Mouse (Mus musculus) naive thymus-derived CD4-positive, alpha-beta T cell, adult 2 months (primary cell): ENCODE results near the gene Gm19345.
A peak's percentile ranks its signal among the peaks of the same experiment; 100 is the strongest.

ENCODE experiments used
- DNase-seq: peaks from one replicate; pipeline ENCODE4 v3.0.0-alpha.2; 2011; ENCODE audit warnings: low read depth

Gm19345 gene

GRCm38 (mm10) chr7:19871943-19872601, 20.3 kb downstream of the Gm19345 start:
- DNase-seq, result peak; percentile 67

- DNase-seq, result peak; percentile 80
These were observed 24.3 kb downstream of the Gm19345 start for GRCm38 (mm10) chr7:19875948-19876682.

- peak; percentile 46 for DNase-seq
These were observed 25.1 kb downstream of the Gm19345 start for GRCm38 (mm10) chr7:19876781-19877425.

GRCm38 (mm10) chr7:19880754-19881153, 29.0 kb downstream of the Gm19345 start:
- DNase-seq, result no peak

GRCm38 (mm10) chr7:19887849-19888248, 36.0 kb downstream of the Gm19345 start, which contains the start of gene Ceacam19:
TSS of gene Ceacam19 (minus strand) at chr7:19887965.
- no peak for DNase-seq

GRCm38 (mm10) chr7:19889881-19890280, 38.1 kb downstream of the Gm19345 start:
- peak; percentile 78 for DNase-seq
